Mouse (Mus musculus) neural tube, embryonic 11.5 days (tissue): ENCODE results near the gene Calhm3. TPM values are rescaled to one million over a fixed set of nuclear protein-coding genes. Genes with fewer than 3 reads are reported as not detected.
A peak's percentile ranks its signal among the peaks of the same experiment; 100 is the strongest.

Experiments used
- ATAC-seq: fragments of 200-750 bp; cut with Nextera tagmentation; 2 replicates; pipeline ENCODE4 v1.8.0; 2017; ENCODE audit warnings: moderate number of reproducible peaks, mild to moderate bottlenecking, moderate TSS enrichment, moderate library complexity; ENCODE audit not compliant: insufficient read depth, low FRiP score, low TSS enrichment
- DNase-seq: peaks from one replicate; pipeline ENCODE4 v3.0.0-alpha.2; 2015; ENCODE audit warnings: low spot score
- H3K27ac ChIP-seq: fragments of 300-500 bp; sonication (generic); 2 replicates; pipeline ENCODE4 v1.5.1; 2014; ENCODE audit warnings: low read depth, mild to moderate bottlenecking, low read length
- H3K27me3 ChIP-seq: fragments of 300-500 bp; sonication (generic); 2 replicates; pipeline ENCODE4 v1.6.1; 2014; ENCODE audit warnings: mild to moderate bottlenecking, low read length, mixed read lengths; ENCODE audit not compliant: control insufficient read depth, insufficient read depth
- H3K36me3 ChIP-seq: fragments of 300-500 bp; sonication (generic); 2 replicates; pipeline ENCODE4 v1.6.1; 2014; ENCODE audit warnings: mild to moderate bottlenecking, low read length, moderate library complexity, mixed read lengths; ENCODE audit not compliant: control insufficient read depth, insufficient read depth
- H3K4me1 ChIP-seq: fragments of 300-500 bp; sonication (generic); 2 replicates; pipeline ENCODE4 v1.6.1; 2014; ENCODE audit warnings: low read length, mixed read lengths; ENCODE audit not compliant: control insufficient read depth, insufficient read depth
- H3K4me2 ChIP-seq: fragments of 300-500 bp; sonication (generic); 2 replicates; pipeline ENCODE4 v1.6.1; 2014; ENCODE audit warnings: low read depth, mild to moderate bottlenecking, moderate library complexity
- H3K4me3 ChIP-seq: fragments of 300-500 bp; sonication (generic); 2 replicates; pipeline ENCODE4 v1.5.1; 2014; ENCODE audit warnings: low read depth, low read length
- H3K9ac ChIP-seq: fragments of 300-500 bp; sonication (generic); 2 replicates; pipeline ENCODE4 v1.6.1; 2014; ENCODE audit warnings: mild to moderate bottlenecking, low read length
- H3K9me3 ChIP-seq: fragments of 300-500 bp; sonication (generic); 2 replicates; pipeline ENCODE4 v1.6.1; 2016; ENCODE audit warnings: low read length; ENCODE audit not compliant: control insufficient read depth
- WGBS: fragments of 180-500 bp; shearing (Covaris S2); extraction: QIAGEN DNeasy Blood & Tissue Kit; methylation state at CpG from one replicate; pipeline ENCODE4 v1.1.7; 2014; 5-methylcytosine and 5-hydroxymethylcytosine counted together
- polyA plus RNA-seq: library from polyadenylated mRNA; unstranded; fragments of >200 nt; fragmentation: Nextera tagmentation; extraction: Ambion mirVana; gene quantifications from 2 replicates; pipeline ENCODE4 v1.2.1, GENCODE M21; 2014

The Calhm3 gene
- polyA plus RNA-seq, 1 experiment from 2014 or later, result not detected

GRCm38 (mm10) chr19:47175472-47175871, 17.9 kb upstream of the Calhm3 start:
- WGBS, result 53% methylated on average over 2 of the region's 2 CpGs
- peak; percentile 5 for DNase-seq

GRCm38 (mm10) chr19:47174515-47174914, 17.0 kb upstream of the Calhm3 start:
- Histone ChIP-seq H3K36me3 (no peaks in the 10 kb centered on the region), H3K27me3 (peaks cover 17% of the 10 kb centered on the region), H3K9ac (no peak overlapping the region), H3K4me2 (no peak overlapping the region), H3K9me3 (no peaks in the 10 kb centered on the region), H3K4me1 (peaks cover 8% of the 10 kb centered on the region; the same call in 1 of the 2 replicates), H3K4me3 (no peak overlapping the region), H3K27ac (no peak overlapping the region)
- ATAC-seq (no peak), DNase-seq (no peak)
- 65% methylated on average over 3 of the region's 3 CpGs for WGBS

More at GRCm38 (mm10) chr19:47175472-47175871, 17.9 kb upstream of the Calhm3 start:
- Histone ChIP-seq H3K27me3 (peaks cover 26% of the 10 kb centered on the region), H3K4me3 (no peak overlapping the region), H3K4me1 (peaks cover 13% of the 10 kb centered on the region; the same call in 1 of the 2 replicates), H3K36me3 (no peaks in the 10 kb centered on the region), H3K9me3 (no peaks in the 10 kb centered on the region), H3K4me2 (no peak overlapping the region), H3K27ac (no peak overlapping the region), H3K9ac (no peak overlapping the region)
- ATAC-seq, result no peak

GRCm38 (mm10) chr19:47168793-47169412, 11.3 kb upstream of the Calhm3 start:
- Histone ChIP-seq H3K4me1 (no peaks in the 10 kb centered on the region), H3K4me2 (peak overlapping the region; percentile 19), H3K27ac (no peak overlapping the region), H3K9ac (no peak overlapping the region), H3K9me3 (no peaks in the 10 kb centered on the region), H3K36me3 (no peaks in the 10 kb centered on the region), H3K4me3 (no peak overlapping the region), H3K27me3 (no peaks in the 10 kb centered on the region)
- 28% methylated on average over 11 of the region's 11 CpGs for WGBS
- DNase-seq (peak; percentile 83), ATAC-seq (no peak)

GRCm38 (mm10) chr19:47168223-47168622, 10.7 kb upstream of the Calhm3 start:
- H3K9ac ChIP-seq, result no peak overlapping the region
- no peak overlapping the region for H3K4me3 ChIP-seq
- ATAC-seq (no peak), DNase-seq (peak; percentile 64)
- H3K27me3 ChIP-seq, result no peaks in the 10 kb centered on the region
- no peaks in the 10 kb centered on the region for H3K36me3 ChIP-seq
- no peak overlapping the region for H3K27ac ChIP-seq
- WGBS, result 11% methylated on average over 13 of the region's 13 CpGs
- H3K4me2 ChIP-seq, result peak overlapping the region; percentile 17
- H3K9me3 ChIP-seq, result no peaks in the 10 kb centered on the region
- no peaks in the 10 kb centered on the region for H3K4me1 ChIP-seq

- Histone ChIP-seq H3K4me3 (no peak overlapping the region), H3K4me2 (no peak overlapping the region), H3K9me3 (no peaks in the 10 kb centered on the region), H3K4me1 (no peaks in the 10 kb centered on the region), H3K36me3 (no peaks in the 10 kb centered on the region), H3K27ac (no peak overlapping the region), H3K27me3 (no peaks in the 10 kb centered on the region), H3K9ac (no peak overlapping the region)
- ATAC-seq (no peak), DNase-seq (no peak)
- WGBS, result 68% methylated on average over 7 of the region's 7 CpGs
These were observed 10.2 kb upstream of the Calhm3 start for GRCm38 (mm10) chr19:47167617-47168214.

GRCm38 (mm10) chr19:47166758-47167157, 9.2 kb upstream of the Calhm3 start:
- no peaks in the 10 kb centered on the region for H3K9me3 ChIP-seq
- WGBS, result 30% methylated on average over 3 of the region's 3 CpGs
- H3K36me3 ChIP-seq, result no peaks in the 10 kb centered on the region
- no peaks in the 10 kb centered on the region for H3K27me3 ChIP-seq
- H3K27ac ChIP-seq, result no peak overlapping the region
- H3K9ac ChIP-seq, result no peak overlapping the region
- no peaks in the 10 kb centered on the region for H3K4me1 ChIP-seq
- H3K4me3 ChIP-seq, result no peak overlapping the region
- no peak for ATAC-seq
- no peak for DNase-seq
- H3K4me2 ChIP-seq, result no peak overlapping the region

- no peak for ATAC-seq
- WGBS, result 94% methylated on average over 6 of the region's 6 CpGs
These were observed 5.7 kb upstream of the Calhm3 start for GRCm38 (mm10) chr19:47163176-47163744.

GRCm38 (mm10) chr19:47161669-47162068, 4.1 kb upstream of the Calhm3 start:
- DNase-seq (no peak), ATAC-seq (no peak)
- Histone ChIP-seq H3K9ac (no peak overlapping the region), H3K27me3 (no peaks in the 10 kb centered on the region), H3K4me2 (no peak overlapping the region), H3K4me3 (no peak overlapping the region), H3K27ac (no peak overlapping the region), H3K4me1 (no peaks in the 10 kb centered on the region), H3K36me3 (no peaks in the 10 kb centered on the region), H3K9me3 (no peaks in the 10 kb centered on the region)
- WGBS, result 65% methylated on average over 4 of the region's 4 CpGs

More at GRCm38 (mm10) chr19:47163176-47163744, 5.7 kb upstream of the Calhm3 start:
- no peaks in the 10 kb centered on the region for H3K36me3 ChIP-seq
- no peak overlapping the region for H3K27ac ChIP-seq
- H3K4me1 ChIP-seq, result no peaks in the 10 kb centered on the region
- DNase-seq, result no peak
- no peaks in the 10 kb centered on the region for H3K27me3 ChIP-seq
- no peak overlapping the region for H3K9ac ChIP-seq
- H3K4me3 ChIP-seq, result no peak overlapping the region
- H3K4me2 ChIP-seq, result no peak overlapping the region
- H3K9me3 ChIP-seq, result no peaks in the 10 kb centered on the region

- ATAC-seq, result no peak
- WGBS, result 84% methylated on average over 7 of the region's 7 CpGs
These were observed 3.8 kb downstream of the Calhm3 start for GRCm38 (mm10) chr19:47153767-47154166.

More at GRCm38 (mm10) chr19:47153767-47154166, 3.8 kb downstream of the Calhm3 start:
- no peak overlapping the region for H3K4me3 ChIP-seq
- no peak overlapping the region for H3K4me2 ChIP-seq
- no peak for DNase-seq
- peaks cover 8% of the 10 kb centered on the region; the same call in 1 of the 2 replicates for H3K27me3 ChIP-seq
- H3K36me3 ChIP-seq, result no peaks in the 10 kb centered on the region
- no peaks in the 10 kb centered on the region for H3K9me3 ChIP-seq
- H3K27ac ChIP-seq, result no peak overlapping the region
- no peak overlapping the region for H3K9ac ChIP-seq
- H3K4me1 ChIP-seq, result no peaks in the 10 kb centered on the region
